Comparison of ENCODE assay signal across 9 mouse cellular contexts in genomic region chr13:40729592-40730431, GRCm38 (mm10). TPM values are rescaled to one million over a fixed set of nuclear protein-coding genes. Genes with fewer than 3 reads are reported as not detected.
DNase-seq lines count a peak whose midpoint lies in the region; ATAC-seq and TF ChIP-seq lines count a peak whose summit lies in the region.
"Had no signal": no experiment of that assay in that cellular context is flagged by ENCODE, and none has a peak within 500 bp of the region (broad histone marks: within the 10 kb centered on the region; RNA-seq: fewer than 3 reads in every experiment).

No protein-coding gene starts in this region.

- peaks cover 60% of the 10 kb centered on the region for H3K4me1 ChIP-seq in forebrain, embryonic 10.5 days
- H3K4me1 ChIP-seq in forebrain, embryonic 16.5 days (replicated peaks; ENCODE audit: control insufficient read depth, insufficient read depth, low read length) = peaks cover 30% of the 10 kb centered on the region
- peaks cover 61% of the 10 kb centered on the region for H3K4me1 ChIP-seq in E14TG2a.4 (replicated peaks; ENCODE audit: low read depth, low read length)
- peaks cover 32% of the 10 kb centered on the region for H3K4me1 ChIP-seq in heart, embryonic 13.5 days
- no peaks in the 10 kb centered on the region; the same call in 1 of the 2 replicates for H3K4me1 ChIP-seq in liver, embryonic 16.5 days (ENCODE audit: control insufficient read depth, low read depth, low read length)

- H3K36me3 ChIP-seq in forebrain, embryonic 10.5 days (replicated peaks) = no peaks in the 10 kb centered on the region
- H3K36me3 ChIP-seq in forebrain, embryonic 16.5 days (ENCODE audit: control insufficient read depth, insufficient read depth) = no peaks in the 10 kb centered on the region
- no peaks in the 10 kb centered on the region for H3K36me3 ChIP-seq in E14TG2a.4 (ENCODE audit: insufficient read depth, low read length)
- no peaks in the 10 kb centered on the region for H3K36me3 ChIP-seq in heart, embryonic 13.5 days
- H3K36me3 ChIP-seq in liver, embryonic 16.5 days (ENCODE audit: control insufficient read depth, insufficient read depth) = no peaks in the 10 kb centered on the region

- no peak for TF ChIP-seq CTCF in E14TG2a.4 (conservative IDR thresholded peaks at IDR 0.05; ENCODE audit: low read length)

- H3K4me2 ChIP-seq in forebrain, embryonic 16.5 days (ENCODE audit: low read length) = no peak overlapping the region; the same call in 1 of the 2 replicates
- H3K4me2 ChIP-seq in heart, embryonic 13.5 days = peak overlapping the region; percentile 74
- peak overlapping the region; percentile 57; the same call in 1 of the 2 replicates for H3K4me2 ChIP-seq in liver, embryonic 16.5 days (ENCODE audit: low read depth, low read length)

- peak overlapping the region; percentile 92 for H3K27ac ChIP-seq in forebrain, embryonic 10.5 days
- no peak overlapping the region for H3K27ac ChIP-seq in forebrain, embryonic 16.5 days (ENCODE audit: low read length)
- H3K27ac ChIP-seq in heart, embryonic 13.5 days (replicated peaks) = no peak overlapping the region
- H3K27ac ChIP-seq in liver, embryonic 16.5 days (ENCODE audit: low read length) = no peak overlapping the region

- peak; percentile 58 for DNase-seq in forebrain, embryonic 10.5 days (ENCODE audit: extremely low spot score, low spot score)
- no peak for DNase-seq in spleen, adult 12 weeks (ENCODE audit: low spot score)
- no peak for DNase-seq in c-Kit-positive CD71-positive TER-119-positive erythroid progenitor cells, embryonic 14.5 days (ENCODE audit: low spot score)
- no peak for DNase-seq in left cerebral cortex, postnatal 14 days (ENCODE audit: low spot score in 2 of 2)

- under 1% methylated on average over 52 of the region's 52 CpGs for WGBS in forebrain, embryonic 10.5 days
- under 1% methylated on average over 52 of the region's 52 CpGs for WGBS in forebrain, embryonic 16.5 days
- WGBS in heart, embryonic 13.5 days = under 1% methylated on average over 52 of the region's 52 CpGs
- 2% methylated on average over 52 of the region's 52 CpGs for WGBS in liver, embryonic 16.5 days (ENCODE audit: insufficient replicate concordance)

- intact Hi-C loops in left cerebral cortex, postnatal 14 days (cut with DNase I) = loop anchor here (5.0 kb wide), 1 partner anchor 1083 kb away; no protein-coding TSS in a partner anchor

- no peaks in the 10 kb centered on the region for H3K9me3 ChIP-seq in forebrain, embryonic 10.5 days
- H3K9me3 ChIP-seq in forebrain, embryonic 16.5 days (ENCODE audit: control insufficient read depth, low read length) = no peaks in the 10 kb centered on the region
- peaks cover 10% of the 10 kb centered on the region for H3K9me3 ChIP-seq in E14TG2a.4 (ENCODE audit: low read length)
- H3K9me3 ChIP-seq in heart, embryonic 13.5 days = no peaks in the 10 kb centered on the region
- no peaks in the 10 kb centered on the region for H3K9me3 ChIP-seq in liver, embryonic 16.5 days (replicated peaks; ENCODE audit: control insufficient read depth, low read length)

- H3K27me3 ChIP-seq in forebrain, embryonic 10.5 days (ENCODE audit: poor library complexity, severe bottlenecking) = peaks cover 98% of the 10 kb centered on the region
- peaks cover 53% of the 10 kb centered on the region for H3K27me3 ChIP-seq in forebrain, embryonic 16.5 days (replicated peaks; ENCODE audit: control insufficient read depth, insufficient read depth, low read length)
- peaks cover 90% of the 10 kb centered on the region for H3K27me3 ChIP-seq in E14TG2a.4 (ENCODE audit: insufficient read depth, low read length)
- H3K27me3 ChIP-seq in heart, embryonic 13.5 days (replicated peaks) = peaks cover 95% of the 10 kb centered on the region
- peaks cover 94% of the 10 kb centered on the region for H3K27me3 ChIP-seq in liver, embryonic 16.5 days (ENCODE audit: control insufficient read depth, insufficient read depth, low read depth, low read length)

- H3K9ac ChIP-seq in forebrain, embryonic 16.5 days (replicated peaks; ENCODE audit: low read depth, low read length) = no peak overlapping the region
- no peak overlapping the region for H3K9ac ChIP-seq in heart, embryonic 13.5 days
- H3K9ac ChIP-seq in liver, embryonic 16.5 days (ENCODE audit: low read depth, low read length) = no peak overlapping the region

- peak overlapping the region; percentile 63 for H3K4me3 ChIP-seq in forebrain, embryonic 10.5 days
- H3K4me3 ChIP-seq in forebrain, embryonic 16.5 days (replicated peaks; ENCODE audit: low read length) = no peak overlapping the region
- peak overlapping the region; percentile 57 for H3K4me3 ChIP-seq in E14TG2a.4 (replicated peaks; ENCODE audit: low read length)
- peak overlapping the region; percentile 56 for H3K4me3 ChIP-seq in heart, embryonic 13.5 days
- H3K4me3 ChIP-seq in liver, embryonic 16.5 days (ENCODE audit: low read depth, low read length) = no peak overlapping the region

- ATAC-seq in forebrain, embryonic 16.5 days = no peak
- no peak for ATAC-seq in heart, embryonic 13.5 days (ENCODE audit: extremely low read depth, insufficient number of reproducible peaks, low FRiP score, low TSS enrichment)
- ATAC-seq in liver, embryonic 16.5 days (ENCODE audit: low read depth) = no peak

RNA-seq across cellular contexts. Expression of gene Tfap2a, which starts 8.4 kb away (rescaled TPM):
- 5.1 and 5.3 TPM in 2 replicates for polyA plus RNA-seq in forebrain, embryonic 10.5 days (2016; fragmentation: Nextera tagmentation; extraction: Ambion mirVana)
- polyA plus RNA-seq in forebrain, embryonic 16.5 days (2015; fragmentation: Nextera tagmentation; extraction: Ambion mirVana) = 0.41 and 0.55 TPM in 2 replicates
- 0.09 and 0.16 TPM in 2 replicates for polyA plus RNA-seq in heart, embryonic 13.5 days (2015; fragmentation: Nextera tagmentation; extraction: Ambion mirVana)
- not detected in 2 replicates for polyA plus RNA-seq in liver, embryonic 16.5 days (2015; fragmentation: Nextera tagmentation; extraction: Ambion mirVana)
- total RNA-seq in left cerebral cortex, postnatal 14 days (2021) = under 1 TPM; 0.44 TPM
- total RNA-seq: hematopoietic stem cell, adult 5-6 weeks had no signal

Comparison
In these comparisons a context has a peak if more than half of its experiments do, and no peak if none do; other contexts are left out.
1. H3K4me3 ChIP-seq: peak in forebrain, embryonic 10.5 days (single experiment), E14TG2a.4 (single experiment) and heart, embryonic 13.5 days (single experiment); none in forebrain, embryonic 16.5 days (single experiment) and liver, embryonic 16.5 days (single experiment).